Mouse (Mus musculus) thymus, adult 2 months (tissue): ENCODE measurements at regions not wholly inside any gene's neighbourhood (a gene's known extent, or its start where the extent isn't known, plus 50 kb on each side); places are given as distances from the start of the nearest gene placed in this dataset.

ENCODE experiments used
- CTCF ChIP-seq: fragments of 200-500 bp; IDR thresholded peaks from 2 replicates; pipeline ENCODE4 v1.5.1; 2012; ENCODE audit warnings: mild to moderate bottlenecking, control low read depth, low read length, moderate library complexity, borderline replicate concordance; ENCODE audit not compliant: control insufficient read depth, poor library complexity, insufficient read depth; ENCODE audit errors: extremely low read depth
- POLR2A ChIP-seq: fragments of 200-500 bp; IDR thresholded peaks from 2 replicates; pipeline ENCODE4 v1.6.1; 2012; ENCODE audit warnings: mild to moderate bottlenecking, low read length, control low read depth, moderate library complexity; ENCODE audit not compliant: control insufficient read depth, poor library complexity, insufficient read depth; ENCODE audit errors: extremely low read depth

DNA sequence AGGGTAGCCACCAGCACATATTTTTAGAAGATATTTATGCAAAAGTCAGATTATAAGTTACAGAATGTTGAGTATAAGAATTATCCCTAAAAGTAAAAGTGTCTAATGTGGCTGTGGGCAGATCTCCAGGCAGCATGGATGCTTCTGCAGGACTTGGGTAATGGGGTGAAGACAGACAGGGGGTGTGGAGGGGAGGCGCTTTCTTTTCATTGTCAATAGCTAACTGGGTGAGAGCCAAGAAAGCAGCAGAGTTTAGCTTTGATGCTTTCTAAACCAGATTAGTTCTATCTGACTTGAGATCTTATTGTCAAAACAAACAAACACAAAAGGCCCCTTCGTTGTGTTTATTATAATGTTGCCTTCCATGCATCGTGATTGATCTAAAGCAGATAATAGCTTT, 95.7 kb downstream of the Ankrd50 start:
- TF ChIP-seq CTCF (no peak), POLR2A (no peak)
